Mouse (Mus musculus): ENCODE data around the gene Ccl1. TPM values are rescaled to one million over a fixed set of nuclear protein-coding genes. Genes with fewer than 3 reads are reported as not detected.
A peak's percentile ranks its signal among the peaks of the same experiment; 100 is the strongest.

Gene Ccl1
- polyA plus RNA-seq, 1 experiment from 2014 or later, result not detected

DNA sequence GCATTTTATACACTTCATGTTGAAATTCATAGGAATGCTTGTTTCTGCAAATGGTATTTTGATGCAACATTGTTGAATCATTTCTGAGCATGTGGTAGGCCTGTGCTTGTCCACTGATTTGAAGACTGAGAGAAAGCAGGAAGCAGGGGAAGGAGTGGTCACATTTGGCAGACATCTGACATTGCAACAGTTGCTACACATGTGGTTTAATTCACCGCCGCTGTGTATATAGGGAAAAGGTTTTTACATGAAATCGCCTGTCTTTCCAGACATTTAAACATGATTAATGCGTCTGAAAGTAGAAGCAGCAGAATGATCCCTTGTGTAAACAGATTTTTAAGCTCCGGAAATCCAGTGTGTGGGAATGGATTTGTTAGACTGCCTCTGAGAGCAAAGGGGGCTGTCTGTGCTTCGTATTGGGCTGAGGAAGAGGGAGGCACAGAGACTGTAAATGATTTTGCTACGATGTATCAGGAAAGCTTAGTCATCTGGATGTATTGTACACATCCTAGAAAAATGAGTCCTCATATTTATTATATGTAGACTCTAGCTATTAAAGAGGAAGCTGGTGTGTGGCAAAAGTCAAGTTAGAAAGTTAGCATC, 165.9 kb downstream of the Ccl1 start:
- Histone ChIP-seq H3K4me3 (ENCODE audit: low read depth, low read length) (no peak overlapping the region), H3K36me3 (ENCODE audit: control insufficient read depth, insufficient read depth, low read length) (no peaks in the 10 kb centered on the region), H3K27me3 (ENCODE audit: control insufficient read depth, insufficient read depth, low read length) (peaks cover 4% of the 10 kb centered on the region; the same call in 1 of the 2 replicates), H3K4me2 (replicated peaks; ENCODE audit: low read depth, low read length) (no peak overlapping the region), H3K27ac (ENCODE audit: low read length) (peak overlapping the region; percentile 58; the same call in 1 of the 2 replicates), H3K9ac (replicated peaks; ENCODE audit: low read depth, low read length) (no peak overlapping the region), H3K9me3 (ENCODE audit: control insufficient read depth, low read depth, low read length) (no peaks in the 10 kb centered on the region), H3K4me1 (ENCODE audit: control insufficient read depth, insufficient read depth, low read length) (peaks cover 8% of the 10 kb centered on the region)
- peak; percentile 79; the same call in 1 of the 2 replicates for ATAC-seq (ENCODE audit: insufficient number of reproducible peaks, insufficient read depth, low FRiP score, low read depth)
- 8% methylated on average over 7 of the region's 7 CpGs for WGBS

DNA sequence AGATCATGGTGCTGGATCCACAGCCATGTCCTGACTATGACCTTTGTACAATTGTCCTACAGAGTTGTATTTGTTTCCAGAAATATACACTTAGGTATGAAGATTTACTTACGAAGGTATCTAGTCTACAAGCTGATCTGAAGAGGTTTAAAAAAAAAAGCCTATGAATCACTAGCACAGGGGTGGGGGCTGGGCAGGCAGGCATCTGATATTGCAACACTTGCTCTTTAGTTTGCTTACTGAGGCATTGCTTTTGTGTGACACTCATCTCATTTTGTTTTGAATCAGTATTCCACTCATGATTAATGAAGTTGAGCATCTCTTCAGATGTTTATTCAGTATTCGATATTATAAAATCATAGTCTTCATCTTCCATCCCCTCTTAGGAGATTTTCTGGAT, 169.3 kb downstream of the Ccl1 start:
- Histone ChIP-seq H3K27ac (ENCODE audit: low read length) (no peak overlapping the region), H3K4me1 (ENCODE audit: control insufficient read depth, insufficient read depth, low read length) (peaks cover 8% of the 10 kb centered on the region), H3K36me3 (ENCODE audit: control insufficient read depth, insufficient read depth, low read length) (no peaks in the 10 kb centered on the region), H3K27me3 (ENCODE audit: control insufficient read depth, insufficient read depth, low read length) (peaks cover 4% of the 10 kb centered on the region; the same call in 1 of the 2 replicates), H3K4me3 (ENCODE audit: low read depth, low read length) (no peak overlapping the region), H3K9ac (replicated peaks; ENCODE audit: low read depth, low read length) (no peak overlapping the region), H3K9me3 (ENCODE audit: control insufficient read depth, low read depth, low read length) (no peaks in the 10 kb centered on the region), H3K4me2 (replicated peaks; ENCODE audit: low read depth, low read length) (no peak overlapping the region)
- 91% methylated on average over 2 of the region's 2 CpGs for WGBS
- no peak for ATAC-seq (ENCODE audit: insufficient number of reproducible peaks, insufficient read depth, low FRiP score, low read depth)

DNA sequence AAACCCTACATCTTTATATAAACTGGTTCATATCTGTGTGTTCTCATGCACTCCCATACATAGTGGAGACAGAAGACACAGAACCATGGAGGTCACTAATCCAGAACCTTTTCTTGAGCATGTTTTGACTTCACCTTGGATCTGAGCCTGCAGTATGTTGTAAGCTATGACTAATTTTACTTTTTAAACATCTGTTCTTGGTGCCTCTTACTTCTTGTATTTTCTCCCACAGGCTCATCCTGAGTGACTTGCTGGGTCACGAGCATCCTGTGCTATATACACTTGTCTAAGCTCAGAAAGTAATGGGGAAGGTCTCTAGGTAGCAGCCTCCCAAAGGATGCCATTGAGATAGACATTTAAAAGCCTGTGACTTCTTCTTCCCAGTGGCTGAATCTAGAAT, 172.5 kb downstream of the Ccl1 start:
- no peak overlapping the region for H3K27ac ChIP-seq (ENCODE audit: low read length)
- H3K27me3 ChIP-seq (ENCODE audit: control insufficient read depth, insufficient read depth, low read length), result peaks cover 4% of the 10 kb centered on the region; the same call in 1 of the 2 replicates
- no peak overlapping the region for H3K4me3 ChIP-seq (ENCODE audit: low read depth, low read length)
- no peaks in the 10 kb centered on the region for H3K9me3 ChIP-seq (ENCODE audit: control insufficient read depth, low read depth, low read length)
- H3K4me2 ChIP-seq (replicated peaks; ENCODE audit: low read depth, low read length), result no peak overlapping the region
- no peak for ATAC-seq (ENCODE audit: insufficient number of reproducible peaks, insufficient read depth, low FRiP score, low read depth)
- no peaks in the 10 kb centered on the region for H3K4me1 ChIP-seq (ENCODE audit: control insufficient read depth, insufficient read depth, low read length)
- H3K9ac ChIP-seq (replicated peaks; ENCODE audit: low read depth, low read length), result no peak overlapping the region
- no peaks in the 10 kb centered on the region for H3K36me3 ChIP-seq (ENCODE audit: control insufficient read depth, insufficient read depth, low read length)
- 77% methylated on average over 1 of the region's 1 CpGs for WGBS

Other genes with a start within 250 kb of the Ccl1 start
- 99.4 and 100 TPM in 2 replicates for gene Ccl11, start 247.9 kb downstream of the Ccl1 start, polyA plus RNA-seq (2014; fragmentation: Nextera tagmentation; extraction: Ambion mirVana)
- 5.7 and 6.2 TPM in 2 replicates for gene Ccl12, start 203.8 kb downstream of the Ccl1 start, polyA plus RNA-seq (2014; fragmentation: Nextera tagmentation; extraction: Ambion mirVana)
- gene Ccl8, start 190.5 kb downstream of the Ccl1 start, polyA plus RNA-seq (2014; fragmentation: Nextera tagmentation; extraction: Ambion mirVana), result not detected in 2 replicates
- 0.55 and 0.57 TPM in 2 replicates for gene Tmem132e, start 83.2 kb upstream of the Ccl1 start, polyA plus RNA-seq (2014; fragmentation: Nextera tagmentation; extraction: Ambion mirVana)